Mouse (Mus musculus) hindbrain, embryonic 11.5 days (tissue): ENCODE measurements at regions not wholly inside any gene's neighbourhood (a gene's known extent, or its start where the extent isn't known, plus 50 kb on each side); places are given as distances from the start of the nearest gene placed in this dataset.

ENCODE experiments used
- ATAC-seq: fragments of 200-750 bp; cut with Nextera tagmentation; 2 replicates; pipeline ENCODE4 v1.8.0; 2017; ENCODE audit warnings: mild to moderate bottlenecking, moderate TSS enrichment, moderate library complexity; ENCODE audit not compliant: low FRiP score
- DNase-seq: peaks from one replicate; pipeline ENCODE4 v3.0.0-alpha.2; 2015; ENCODE audit warnings: low spot score
- H3K27ac ChIP-seq: fragments of 300-500 bp; sonication (generic); 2 replicates; pipeline ENCODE4 v1.5.1; 2014; ENCODE audit warnings: mild to moderate bottlenecking, low read depth, low read length
- H3K27me3 ChIP-seq: fragments of 300-500 bp; sonication (generic); 2 replicates; pipeline ENCODE4 v1.6.1; 2014; ENCODE audit warnings: mild to moderate bottlenecking, low read length, moderate library complexity, mixed read lengths; ENCODE audit not compliant: control insufficient read depth, insufficient read depth
- H3K36me3 ChIP-seq: fragments of 300-500 bp; sonication (generic); 2 replicates; pipeline ENCODE4 v1.6.1; 2014; ENCODE audit warnings: mild to moderate bottlenecking, low read length, moderate library complexity, mixed read lengths; ENCODE audit not compliant: control insufficient read depth, insufficient read depth
- H3K4me1 ChIP-seq: fragments of 300-500 bp; sonication (generic); replicated peaks from 2 replicates; pipeline ENCODE4 v1.6.1; 2014; ENCODE audit warnings: low read length, mixed read lengths; ENCODE audit not compliant: control insufficient read depth, insufficient read depth
- H3K4me2 ChIP-seq: fragments of 300-500 bp; sonication (generic); replicated peaks from 2 replicates; pipeline ENCODE4 v1.6.1; 2014; ENCODE audit warnings: mild to moderate bottlenecking, low read depth, low read length
- H3K4me3 ChIP-seq: fragments of 300-500 bp; sonication (generic); 2 replicates; pipeline ENCODE4 v1.5.1; 2014; ENCODE audit warnings: low read depth, low read length
- H3K9ac ChIP-seq: fragments of 300-500 bp; sonication (generic); 2 replicates; pipeline ENCODE4 v1.6.1; 2014; ENCODE audit warnings: low read depth, low read length
- H3K9me3 ChIP-seq: fragments of 300-500 bp; sonication (generic); 2 replicates; pipeline ENCODE4 v1.6.1; 2016; ENCODE audit warnings: low read length; ENCODE audit not compliant: control insufficient read depth
- WGBS: fragments of 180-500 bp; shearing (Covaris S2); extraction: QIAGEN DNeasy Blood & Tissue Kit; methylation state at CpG from one replicate; pipeline ENCODE4 v1.1.7; 2014; 5-methylcytosine and 5-hydroxymethylcytosine counted together

GRCm38 (mm10) chr10:67454149-67454548 is 81.1 kb upstream of the Egr2 start:
- no peak for ATAC-seq

GRCm38 (mm10) chr10:67458447-67459272 is 76.6 kb upstream of the Egr2 start:
- no peaks in the 10 kb centered on the region for H3K9me3 ChIP-seq
- DNase-seq, result peak; percentile 30
- no peak overlapping the region for H3K9ac ChIP-seq
- ATAC-seq, result no peak
- 32% methylated on average over 22 of the region's 22 CpGs for WGBS
- no peak overlapping the region for H3K4me2 ChIP-seq
- H3K27me3 ChIP-seq, result no peaks in the 10 kb centered on the region; the same call in 1 of the 2 replicates
- no peaks in the 10 kb centered on the region for H3K36me3 ChIP-seq
- no peaks in the 10 kb centered on the region for H3K4me1 ChIP-seq
- no peak overlapping the region for H3K4me3 ChIP-seq
- H3K27ac ChIP-seq, result no peak overlapping the region

More at GRCm38 (mm10) chr10:67454149-67454548, 81.1 kb upstream of the Egr2 start:
- 13% methylated on average over 7 of the region's 7 CpGs for WGBS
- H3K9ac ChIP-seq, result no peak overlapping the region
- H3K9me3 ChIP-seq, result no peaks in the 10 kb centered on the region
- no peak overlapping the region for H3K4me3 ChIP-seq
- no peaks in the 10 kb centered on the region; the same call in 1 of the 2 replicates for H3K27me3 ChIP-seq
- no peak overlapping the region for H3K4me2 ChIP-seq
- no peaks in the 10 kb centered on the region for H3K36me3 ChIP-seq
- no peak overlapping the region for H3K27ac ChIP-seq
- no peaks in the 10 kb centered on the region for H3K4me1 ChIP-seq
- DNase-seq, result no peak

GRCm38 (mm10) chr10:67461321-67461720 is 74.0 kb upstream of the Egr2 start:
- no peak for DNase-seq
- no peak overlapping the region for H3K9ac ChIP-seq
- H3K36me3 ChIP-seq, result no peaks in the 10 kb centered on the region
- H3K4me2 ChIP-seq, result no peak overlapping the region
- ATAC-seq, result no peak
- no peaks in the 10 kb centered on the region for H3K9me3 ChIP-seq
- WGBS, result 67% methylated on average over 1 of the region's 1 CpGs
- H3K27me3 ChIP-seq, result no peaks in the 10 kb centered on the region; the same call in 1 of the 2 replicates
- no peak overlapping the region for H3K27ac ChIP-seq
- no peaks in the 10 kb centered on the region for H3K4me1 ChIP-seq
- H3K4me3 ChIP-seq, result no peak overlapping the region

- Histone ChIP-seq H3K9ac (no peak overlapping the region), H3K27me3 (no peaks in the 10 kb centered on the region; the same call in 1 of the 2 replicates)
- WGBS, result 37% methylated on average over 1 of the region's 1 CpGs
Observed at GRCm38 (mm10) chr10:67461862-67462261, 73.4 kb upstream of the Egr2 start.

GRCm38 (mm10) chr10:67468724-67469123 is 66.6 kb upstream of the Egr2 start:
- Histone ChIP-seq H3K9ac (no peak overlapping the region), H3K27ac (no peak overlapping the region), H3K4me2 (no peak overlapping the region), H3K4me1 (no peaks in the 10 kb centered on the region), H3K4me3 (no peak overlapping the region), H3K27me3 (no peaks in the 10 kb centered on the region), H3K9me3 (no peaks in the 10 kb centered on the region), H3K36me3 (no peaks in the 10 kb centered on the region)
- 45% methylated on average over 8 of the region's 8 CpGs for WGBS
- ATAC-seq (no peak; the same call in 1 of the 2 replicates), DNase-seq (peak; percentile 45)

More at GRCm38 (mm10) chr10:67461862-67462261, 73.4 kb upstream of the Egr2 start:
- no peak for DNase-seq
- Histone ChIP-seq H3K36me3 (no peaks in the 10 kb centered on the region), H3K9me3 (no peaks in the 10 kb centered on the region), H3K4me2 (no peak overlapping the region), H3K4me1 (no peaks in the 10 kb centered on the region), H3K4me3 (no peak overlapping the region), H3K27ac (no peak overlapping the region)
- ATAC-seq, result no peak

GRCm38 (mm10) chr10:67473016-67473415 is 62.3 kb upstream of the Egr2 start:
- WGBS, result 94% methylated on average over 6 of the region's 6 CpGs
- Histone ChIP-seq H3K9ac (no peak overlapping the region), H3K4me2 (no peak overlapping the region), H3K27me3 (no peaks in the 10 kb centered on the region), H3K27ac (no peak overlapping the region), H3K9me3 (no peaks in the 10 kb centered on the region), H3K4me3 (no peak overlapping the region), H3K36me3 (no peaks in the 10 kb centered on the region), H3K4me1 (no peaks in the 10 kb centered on the region)
- DNase-seq (no peak), ATAC-seq (no peak)

GRCm38 (mm10) chr10:67474336-67474735 is 60.9 kb upstream of the Egr2 start:
- H3K27me3 ChIP-seq, result no peaks in the 10 kb centered on the region
- WGBS, result 80% methylated on average over 2 of the region's 2 CpGs
- no peak overlapping the region for H3K9ac ChIP-seq
- H3K36me3 ChIP-seq, result no peaks in the 10 kb centered on the region
- H3K4me3 ChIP-seq, result no peak overlapping the region
- no peak for DNase-seq
- H3K27ac ChIP-seq, result no peak overlapping the region
- H3K9me3 ChIP-seq, result no peaks in the 10 kb centered on the region
- no peak overlapping the region for H3K4me2 ChIP-seq
- no peak for ATAC-seq
- no peaks in the 10 kb centered on the region for H3K4me1 ChIP-seq

GRCm38 (mm10) chr10:67482268-67482667 is 53.0 kb upstream of the Egr2 start:
- Histone ChIP-seq H3K9me3 (no peaks in the 10 kb centered on the region), H3K36me3 (no peaks in the 10 kb centered on the region), H3K27ac (no peak overlapping the region), H3K4me3 (no peak overlapping the region), H3K4me2 (no peak overlapping the region), H3K27me3 (no peaks in the 10 kb centered on the region), H3K9ac (no peak overlapping the region), H3K4me1 (no peaks in the 10 kb centered on the region)
- ATAC-seq (no peak), DNase-seq (no peak)
- WGBS, result 65% methylated on average over 14 of the region's 14 CpGs

GRCm38 (mm10) chr10:67483371-67483770 is 51.9 kb upstream of the Egr2 start:
- WGBS, result 85% methylated on average over 7 of the region's 7 CpGs

More at GRCm38 (mm10) chr10:67483371-67483770, 51.9 kb upstream of the Egr2 start:
- H3K4me1 ChIP-seq, result no peaks in the 10 kb centered on the region
- no peaks in the 10 kb centered on the region for H3K9me3 ChIP-seq
- no peak overlapping the region for H3K9ac ChIP-seq
- no peak overlapping the region for H3K4me2 ChIP-seq
- DNase-seq, result no peak
- no peak for ATAC-seq
- H3K27ac ChIP-seq, result no peak overlapping the region
- H3K4me3 ChIP-seq, result no peak overlapping the region
- no peaks in the 10 kb centered on the region for H3K27me3 ChIP-seq
- no peaks in the 10 kb centered on the region for H3K36me3 ChIP-seq
